Mouse (Mus musculus) midbrain, embryonic 14.5 days (tissue): ENCODE measurements around the gene Tmem233. TPM values are rescaled to one million over a fixed set of nuclear protein-coding genes. Genes with fewer than 3 reads are reported as not detected.

Experiments
- ATAC-seq: fragments of 200-750 bp; cut with Nextera tagmentation; 2 replicates; pipeline ENCODE4 v1.8.0; 2017; ENCODE audit warnings: moderate number of reproducible peaks, moderate library complexity; ENCODE audit not compliant: low FRiP score, low TSS enrichment
- DNase-seq: peaks from one replicate; pipeline ENCODE4 v3.0.0-alpha.2; 2015
- H3K27ac ChIP-seq: fragments of 300-500 bp; sonication (generic); replicated peaks from 2 replicates; pipeline ENCODE4 v1.5.1; 2014; ENCODE audit warnings: mild to moderate bottlenecking, low read depth, low read length, moderate library complexity
- H3K27me3 ChIP-seq: fragments of 300-500 bp; sonication (generic); 2 replicates; pipeline ENCODE4 v1.6.1; 2014; ENCODE audit warnings: low read length, control low read depth, mixed read lengths; ENCODE audit not compliant: control insufficient read depth, insufficient read depth
- H3K36me3 ChIP-seq: fragments of 300-500 bp; sonication (generic); 2 replicates; pipeline ENCODE4 v1.6.1; 2014; ENCODE audit warnings: low read length, control low read depth; ENCODE audit not compliant: control insufficient read depth, insufficient read depth
- H3K4me1 ChIP-seq: fragments of 300-500 bp; sonication (generic); 2 replicates; pipeline ENCODE4 v1.6.1; 2014; ENCODE audit warnings: mild to moderate bottlenecking, antibody characterized with exemption, low read length, control low read depth; ENCODE audit not compliant: control insufficient read depth, insufficient read depth
- H3K4me2 ChIP-seq: fragments of 300-500 bp; sonication (generic); 2 replicates; pipeline ENCODE4 v1.6.1; 2014; ENCODE audit warnings: mild to moderate bottlenecking, low read length, moderate library complexity
- H3K4me3 ChIP-seq: fragments of 300-500 bp; sonication (generic); replicated peaks from 2 replicates; pipeline ENCODE4 v1.5.1; 2014; ENCODE audit warnings: low read depth, low read length
- H3K9ac ChIP-seq: fragments of 300-500 bp; sonication (generic); replicated peaks from 2 replicates; pipeline ENCODE4 v1.6.1; 2014; ENCODE audit warnings: mild to moderate bottlenecking, low read length, moderate library complexity
- H3K9me3 ChIP-seq: fragments of 300-500 bp; sonication (generic); 2 replicates; pipeline ENCODE4 v1.6.1; 2016; ENCODE audit warnings: low read length, control low read depth, mixed read lengths; ENCODE audit not compliant: control insufficient read depth
- WGBS: fragments of 180-500 bp; shearing (Covaris S2); extraction: QIAGEN DNeasy Blood & Tissue Kit; methylation state at CpG from one replicate; pipeline ENCODE4 v1.1.7; 2014; 5-methylcytosine and 5-hydroxymethylcytosine counted together
- polyA plus RNA-seq: library from polyadenylated mRNA; unstranded; fragments of >200 nt; fragmentation: Nextera tagmentation; extraction: Ambion mirVana; gene quantifications from 2 replicates; pipeline ENCODE4 v1.2.1, GENCODE M21; 2014

Gene Tmem233
- polyA plus RNA-seq, 1 experiment from 2014 or later: not detected

DNA sequence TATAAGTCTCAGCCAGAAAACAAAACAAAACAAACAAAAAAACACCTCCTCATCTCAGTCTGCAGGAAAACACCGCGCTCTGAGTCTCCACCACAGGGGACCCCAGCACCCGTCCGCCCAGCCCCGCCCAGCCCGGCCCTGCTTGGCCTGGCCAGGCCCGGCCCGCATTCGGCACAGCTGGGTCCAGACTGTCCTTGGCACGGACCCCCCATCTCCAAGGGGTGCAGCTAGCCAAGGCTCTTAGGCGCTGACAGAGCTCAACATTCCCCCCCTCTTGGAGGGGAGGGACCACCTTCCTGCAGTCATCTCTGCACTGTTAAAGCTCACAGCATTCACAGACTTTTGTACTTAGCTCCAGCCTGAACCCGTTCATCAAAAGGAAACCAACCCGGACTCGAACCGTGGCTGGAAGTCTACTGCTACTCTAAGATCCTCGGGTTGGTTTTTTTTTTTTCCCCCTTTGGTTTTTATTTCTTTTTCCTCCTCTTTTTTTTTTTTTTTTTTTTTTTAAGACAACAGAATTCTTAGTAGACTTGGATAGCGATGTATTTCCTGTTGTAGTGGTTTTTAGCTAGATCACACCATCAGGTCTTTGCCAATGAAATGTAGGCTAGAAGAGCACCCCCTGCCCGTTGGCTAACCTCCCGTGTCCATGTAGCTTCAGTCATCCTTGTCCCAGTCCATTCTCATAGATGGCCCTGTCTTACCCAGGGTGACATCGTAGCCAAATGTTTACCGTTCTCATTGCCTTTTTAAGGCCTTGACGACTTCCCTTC is 76.5 kb downstream of the Tmem233 start:
- ATAC-seq: no peak

DNA sequence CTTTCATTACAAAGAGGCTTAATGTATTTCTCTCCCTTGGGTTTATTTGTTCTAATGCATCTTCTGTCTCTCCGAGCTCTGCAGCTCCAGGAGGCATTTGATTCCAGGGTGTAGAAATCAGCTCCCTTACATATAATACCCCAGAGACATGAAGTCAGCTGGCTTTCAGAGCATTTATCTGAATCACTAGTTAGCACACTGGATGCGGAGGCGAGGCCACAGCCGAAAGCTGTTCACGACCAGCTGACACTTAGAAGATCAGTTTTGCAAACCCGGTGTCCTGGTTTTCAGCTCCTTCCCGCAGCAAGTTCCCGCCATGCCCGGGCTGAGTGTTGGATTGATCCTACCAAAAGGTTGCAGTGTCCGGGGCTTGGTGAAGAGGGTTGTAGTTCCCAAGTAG is 78.8 kb downstream of the Tmem233 start:
- Histone ChIP-seq H3K4me1 (no peaks in the 10 kb centered on the region), H3K27ac (no peak overlapping the region), H3K9ac (no peak overlapping the region), H3K9me3 (no peaks in the 10 kb centered on the region), H3K36me3 (no peaks in the 10 kb centered on the region; the same call in 1 of the 2 replicates), H3K27me3 (no peaks in the 10 kb centered on the region), H3K4me3 (no peak overlapping the region), H3K4me2 (peak overlapping the region; percentile 5; the same call in 1 of the 2 replicates)
- ATAC-seq: no peak
- DNase-seq: no peak
- 81% methylated on average over 10 of the region's 10 CpGs for WGBS

More for the DNA sequence above, 76.5 kb downstream of the Tmem233 start:
- no peaks in the 10 kb centered on the region; the same call in 1 of the 2 replicates for H3K36me3 ChIP-seq
- no peaks in the 10 kb centered on the region for H3K9me3 ChIP-seq
- DNase-seq: no peak
- H3K9ac ChIP-seq: no peak overlapping the region
- H3K4me1 ChIP-seq: no peaks in the 10 kb centered on the region
- WGBS: 61% methylated on average over 22 of the region's 22 CpGs
- H3K27me3 ChIP-seq: no peaks in the 10 kb centered on the region
- H3K4me3 ChIP-seq: no peak overlapping the region
- no peak overlapping the region for H3K4me2 ChIP-seq
- H3K27ac ChIP-seq: no peak overlapping the region

DNA sequence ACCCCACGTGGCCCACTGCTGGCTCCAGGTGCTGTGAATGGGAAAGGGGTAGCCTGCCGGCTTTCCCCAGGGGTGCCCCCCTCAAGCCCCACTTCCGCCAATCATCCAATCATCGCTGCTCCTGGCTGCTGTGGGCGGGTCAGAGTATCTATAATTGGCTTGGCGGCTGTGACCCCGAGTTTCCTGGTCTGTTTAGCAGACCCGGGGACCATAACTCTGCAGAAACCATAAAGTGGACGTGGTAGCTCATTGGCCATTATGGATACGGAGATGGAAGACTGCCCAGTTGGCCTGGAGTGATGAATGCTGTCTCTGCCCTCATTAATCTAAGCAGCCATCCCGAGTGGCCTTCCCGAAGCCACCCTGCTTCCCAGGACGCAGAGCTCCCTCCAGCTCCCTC is 79.2 kb downstream of the Tmem233 start:
- DNase-seq: no peak
- H3K27ac ChIP-seq: no peak overlapping the region

DNA sequence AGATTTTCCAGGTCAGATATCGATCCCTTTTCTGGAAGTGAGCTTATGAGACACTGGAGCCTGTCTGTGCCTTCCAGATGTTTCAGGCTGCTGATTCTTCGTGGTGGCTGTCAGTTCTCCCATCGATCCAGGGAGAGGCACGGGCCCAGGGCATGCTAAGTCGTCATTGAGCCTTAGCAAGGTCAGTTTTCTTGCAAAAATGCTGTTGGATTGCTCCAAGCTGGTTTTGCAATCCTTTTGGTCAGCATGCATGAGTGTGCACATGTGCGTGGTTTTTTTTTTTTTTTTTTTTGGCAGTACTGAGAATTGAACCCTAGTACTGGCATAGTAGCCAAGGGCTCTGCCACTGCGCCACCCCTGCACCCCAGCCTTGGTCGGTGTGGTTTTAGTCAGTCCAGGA is 79.9 kb downstream of the Tmem233 start:
- Histone ChIP-seq H3K4me2 (no peak overlapping the region), H3K27me3 (no peaks in the 10 kb centered on the region), H3K36me3 (no peaks in the 10 kb centered on the region; the same call in 1 of the 2 replicates), H3K4me1 (no peaks in the 10 kb centered on the region), H3K9me3 (no peaks in the 10 kb centered on the region), H3K4me3 (no peak overlapping the region), H3K27ac (no peak overlapping the region), H3K9ac (no peak overlapping the region)
- ATAC-seq: no peak
- WGBS: 88% methylated on average over 8 of the region's 8 CpGs
- no peak for DNase-seq

More for the DNA sequence above, 79.2 kb downstream of the Tmem233 start:
- no peaks in the 10 kb centered on the region for H3K4me1 ChIP-seq
- H3K9ac ChIP-seq: no peak overlapping the region
- no peaks in the 10 kb centered on the region for H3K27me3 ChIP-seq
- peak overlapping the region; percentile 5; the same call in 1 of the 2 replicates for H3K4me2 ChIP-seq
- H3K36me3 ChIP-seq: no peaks in the 10 kb centered on the region; the same call in 1 of the 2 replicates
- 34% methylated on average over 13 of the region's 13 CpGs for WGBS
- no peak for ATAC-seq
- H3K9me3 ChIP-seq: no peaks in the 10 kb centered on the region
- H3K4me3 ChIP-seq: no peak overlapping the region

GRCm38 (mm10) chr5:115997376-115997775 is 85.7 kb downstream of the Tmem233 start:
- 75% methylated on average over 13 of the region's 13 CpGs for WGBS
- Histone ChIP-seq H3K4me3 (no peak overlapping the region), H3K36me3 (peaks cover 7% of the 10 kb centered on the region; the same call in 1 of the 2 replicates)

GRCm38 (mm10) chr5:115994101-115994500 is 88.9 kb downstream of the Tmem233 start:
- ATAC-seq (no peak), DNase-seq (no peak)
- no peaks in the 10 kb centered on the region for H3K27me3 ChIP-seq
- H3K4me2 ChIP-seq: no peak overlapping the region
- no peak overlapping the region for H3K27ac ChIP-seq
- 83% methylated on average over 15 of the region's 15 CpGs for WGBS
- no peak overlapping the region for H3K4me3 ChIP-seq
- peaks cover 10% of the 10 kb centered on the region; the same call in 1 of the 2 replicates for H3K9me3 ChIP-seq
- no peaks in the 10 kb centered on the region for H3K4me1 ChIP-seq
- H3K36me3 ChIP-seq: peaks cover 28% of the 10 kb centered on the region
- H3K9ac ChIP-seq: no peak overlapping the region

More at GRCm38 (mm10) chr5:115997376-115997775, 85.7 kb downstream of the Tmem233 start:
- DNase-seq: no peak
- no peaks in the 10 kb centered on the region for H3K4me1 ChIP-seq
- no peaks in the 10 kb centered on the region for H3K27me3 ChIP-seq
- H3K9me3 ChIP-seq: no peaks in the 10 kb centered on the region
- ATAC-seq: no peak
- no peak overlapping the region for H3K9ac ChIP-seq
- H3K27ac ChIP-seq: no peak overlapping the region
- no peak overlapping the region for H3K4me2 ChIP-seq

GRCm38 (mm10) chr5:115991717-115992116 is 91.3 kb downstream of the Tmem233 start:
- Histone ChIP-seq H3K9ac (no peak overlapping the region), H3K27me3 (no peaks in the 10 kb centered on the region), H3K4me3 (no peak overlapping the region), H3K4me1 (no peaks in the 10 kb centered on the region), H3K9me3 (peaks cover 10% of the 10 kb centered on the region; the same call in 1 of the 2 replicates), H3K4me2 (no peak overlapping the region), H3K36me3 (peaks cover 47% of the 10 kb centered on the region), H3K27ac (no peak overlapping the region)
- no peak for ATAC-seq
- 97% methylated on average over 11 of the region's 11 CpGs for WGBS
- DNase-seq: no peak
